Mouse (Mus musculus): Measurements from ENCODE around the gene Tbce.

- TF ChIP-seq POLR2A (IDR thresholded peaks at IDR 0.05; ENCODE audit: extremely low read depth, insufficient read depth, low read length) (no peak), CTCF (IDR thresholded peaks at IDR 0.05; ENCODE audit: low read depth, low read length) (no peak)
These were observed 84.5 kb downstream of the Tbce start for GRCm38 (mm10) chr13:13954931-13955330.
